Mouse (Mus musculus) liver, embryonic 14.5 days (tissue): ENCODE measurements around the gene Ppie. TPM values are rescaled to one million over a fixed set of nuclear protein-coding genes. Genes with fewer than 3 reads are reported as not detected.
"Not testable (repeated sequence)": the region's sequence is repeated elsewhere in the genome, so short reads cannot be mapped to it uniquely, and the experiment has no call there.

Experiments
- ATAC-seq: fragments of 200-750 bp; cut with Nextera tagmentation; 2 replicates; pipeline ENCODE4 v1.8.0; 2017; ENCODE audit warnings: moderate number of reproducible peaks, mild to moderate bottlenecking, moderate library complexity; ENCODE audit not compliant: insufficient read depth
- DNase-seq, 3 experiments: peaks; one replicate each; pipeline ENCODE4 v3.0.0-alpha.2; 2012 to 2013; ENCODE audit warnings: low read depth in 3 of 3, low spot score in 3 of 3
- H3K27ac ChIP-seq: fragments of 300-500 bp; sonication (generic); 2 replicates; pipeline ENCODE4 v1.5.1; 2014; ENCODE audit warnings: moderate library complexity, mild to moderate bottlenecking, control low read depth, inconsistent platforms
- H3K27me3 ChIP-seq: fragments of 300-500 bp; sonication (generic); 2 replicates; pipeline ENCODE4 v1.6.1; 2014; ENCODE audit warnings: mild to moderate bottlenecking, low read length, moderate library complexity; ENCODE audit not compliant: control insufficient read depth, insufficient read depth
- H3K36me3 ChIP-seq: fragments of 300-500 bp; sonication (generic); replicated peaks from 2 replicates; pipeline ENCODE4 v1.6.1; 2014; ENCODE audit warnings: low read depth; ENCODE audit not compliant: control insufficient read depth, insufficient read depth
- H3K4me1 ChIP-seq, 2 experiments: fragments of 200-500 bp in 1 of 2; fragments of 300-500 bp in 1 of 2; sonication (generic) in 1 of 2; replicated peaks; 2 replicates each; pipeline ENCODE4 v1.6.1; 2012 to 2014; ENCODE audit warnings: antibody characterized with exemption in 1 of 2, inconsistent platforms in 1 of 2, low read length in 1 of 2; ENCODE audit not compliant: control insufficient read depth in 2 of 2, insufficient read depth in 2 of 2
- H3K4me2 ChIP-seq: fragments of 300-500 bp; sonication (generic); 2 replicates; pipeline ENCODE4 v1.6.1; 2014; ENCODE audit warnings: low read depth, mild to moderate bottlenecking, control low read depth, moderate library complexity
- H3K4me3 ChIP-seq, 2 experiments: fragments of 200-500 bp in 1 of 2; fragments of 300-500 bp in 1 of 2; sonication (generic) in 1 of 2; 2 replicates each; pipeline ENCODE4 v1.5.1; 2012 to 2014; ENCODE audit warnings: low read depth in 2 of 2, low read length in 2 of 2, mild to moderate bottlenecking in 2 of 2, control low read depth in 1 of 2, inconsistent platforms in 1 of 2, moderate library complexity in 1 of 2; ENCODE audit not compliant: insufficient read depth in 1 of 2
- H3K9ac ChIP-seq: fragments of 300-500 bp; sonication (generic); replicated peaks from 2 replicates; pipeline ENCODE4 v1.6.1; 2014; ENCODE audit warnings: mild to moderate bottlenecking, control low read depth, moderate library complexity
- H3K9me3 ChIP-seq: fragments of 300-500 bp; sonication (generic); 2 replicates; pipeline ENCODE4 v1.6.1; 2016; ENCODE audit warnings: low read length, mixed read lengths; ENCODE audit not compliant: control insufficient read depth
- CTCF ChIP-seq: IDR thresholded peaks from 2 replicates; pipeline ENCODE4 v1.5.1; 2016; ENCODE audit warnings: antibody characterized with exemption, low read depth, control low read depth
- EP300 ChIP-seq: IDR thresholded peaks from 2 replicates; pipeline ENCODE4 v1.6.1; 2016; ENCODE audit warnings: antibody characterized with exemption, low read depth
- WGBS: fragments of 180-500 bp; shearing (Covaris S2); extraction: QIAGEN DNeasy Blood & Tissue Kit; methylation state at CpG from one replicate; pipeline ENCODE4 v1.1.7; 2014; ENCODE audit not compliant: insufficient replicate concordance; 5-methylcytosine and 5-hydroxymethylcytosine counted together
- polyA plus RNA-seq, 2 experiments: library from polyadenylated mRNA; depleted of rRNA in 1 of 2; stranded (reverse) in 1 of 2; unstranded in 1 of 2; fragments of >200 nt; fragmentation: Nextera tagmentation in 1 of 2; extraction: Ambion mirVana in 1 of 2; gene quantifications; 2 replicates each; pipeline versions ENCODE4 v1.2.1 to v1.2.3; 2012 to 2014

Ppie gene
- polyA plus RNA-seq, 2 experiments: 21.5 to 38.2 TPM

DNA sequence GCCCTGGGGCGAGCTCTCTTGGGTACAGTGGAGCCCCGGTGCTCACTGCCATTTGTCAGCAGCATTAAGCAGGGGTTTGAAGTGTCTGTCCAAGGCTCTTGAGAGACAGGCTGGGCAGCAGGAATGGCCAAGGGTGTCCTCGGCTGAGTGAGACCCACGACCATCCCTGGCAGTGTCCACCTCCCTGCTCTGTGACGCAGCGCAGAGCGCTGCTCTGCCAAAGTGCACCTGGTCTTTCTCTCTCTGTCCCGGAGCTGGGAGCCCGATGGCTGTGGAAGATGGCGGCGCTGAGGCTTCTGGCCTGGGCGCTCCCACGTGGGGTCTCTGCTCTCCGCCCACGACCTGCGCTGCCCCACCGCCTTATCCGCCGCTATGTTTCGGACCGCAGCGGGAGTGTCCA lies 23.7 kb downstream of the Ppie start, which contains the start of gene Oxct2b:
TSS of gene Oxct2b (plus strand) at position 256 of the 400 bp plus-strand sequence.
- TF ChIP-seq EP300: no peak
- no peak for TF ChIP-seq CTCF
- ATAC-seq (no peak), DNase-seq (no peak)
- Histone ChIP-seq H3K9me3 (no peaks in the 10 kb centered on the region), H3K36me3 (no peaks in the 10 kb centered on the region), H3K27me3 (peaks cover 6% of the 10 kb centered on the region), H3K27ac (no peak within 1 kb of the TSS), H3K9ac (no peak within 1 kb of the TSS), H3K4me1 (no peaks in the 10 kb centered on the region; a peak in 1 of 4 replicates), H3K4me3 (no peak within 1 kb of the TSS), H3K4me2 (no peak within 1 kb of the TSS)
- 10% methylated on average over 22 of the region's 22 CpGs for WGBS

DNA sequence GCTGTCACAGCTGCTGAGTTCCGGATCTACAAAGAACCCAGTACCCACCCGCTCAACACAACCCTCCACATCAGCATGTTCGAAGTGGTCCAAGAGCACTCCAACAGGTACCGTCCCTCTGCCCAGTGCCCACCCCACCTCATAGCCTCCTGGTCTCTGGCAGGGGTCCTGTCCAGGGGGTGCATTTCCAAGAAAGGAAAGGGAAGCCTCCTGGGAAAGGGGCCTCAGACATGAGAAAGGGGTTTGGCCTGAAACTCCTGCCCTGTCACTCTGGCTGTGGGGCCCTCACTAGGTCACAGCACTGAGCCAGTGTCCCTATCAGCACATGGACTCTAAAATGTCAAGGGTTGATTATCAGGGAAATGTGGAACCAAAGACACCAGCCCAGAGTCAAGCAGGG lies 25.1 kb downstream of the Ppie start:
- H3K4me2 ChIP-seq, H3K27ac ChIP-seq, H3K36me3 ChIP-seq, DNase-seq, H3K4me1 ChIP-seq, H3K9me3 ChIP-seq, H3K4me3 ChIP-seq, H3K27me3 ChIP-seq, H3K9ac ChIP-seq, ATAC-seq: not testable (repeated sequence)
- WGBS: 85% methylated on average over 4 of the region's 4 CpGs

DNA sequence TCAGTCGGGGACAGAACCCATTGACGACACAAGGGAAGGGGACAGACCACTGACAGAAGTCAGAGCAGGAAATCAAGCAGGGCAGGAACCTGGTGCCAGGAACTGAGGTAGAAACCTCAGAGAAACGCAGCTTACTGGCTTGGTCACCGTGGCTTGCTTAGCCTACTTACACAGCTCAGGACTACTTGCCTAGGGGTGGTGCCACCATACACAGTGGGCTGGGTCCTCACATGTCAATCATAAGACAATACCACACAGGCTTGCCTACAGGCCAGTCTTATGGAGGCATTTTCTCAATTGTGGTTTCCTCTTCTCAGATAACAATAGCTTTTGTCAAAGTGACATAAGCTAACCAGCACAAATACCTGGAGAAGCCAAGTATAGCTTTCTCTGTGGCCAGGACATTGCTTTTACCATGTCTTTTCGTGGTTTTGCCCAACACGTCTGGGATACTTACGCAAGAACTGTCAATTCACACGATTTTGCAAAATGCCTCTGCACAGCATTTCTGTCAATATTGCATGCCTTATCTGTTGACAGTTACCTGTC lies 27.5 kb downstream of the Ppie start:
- Histone ChIP-seq H3K36me3 (no peaks in the 10 kb centered on the region), H3K4me3 (no peak overlapping the region), H3K9me3 (no peaks in the 10 kb centered on the region), H3K27ac (no peak overlapping the region), H3K27me3 (peaks cover 6% of the 10 kb centered on the region), H3K9ac (no peak overlapping the region), H3K4me1 (no peaks in the 10 kb centered on the region; a peak in 1 of 4 replicates), H3K4me2 (no peak overlapping the region)
- DNase-seq (no peak), ATAC-seq (no peak)
- 20% methylated on average over 8 of the region's 8 CpGs for WGBS
- no peak for TF ChIP-seq EP300
- no peak for TF ChIP-seq CTCF

DNA sequence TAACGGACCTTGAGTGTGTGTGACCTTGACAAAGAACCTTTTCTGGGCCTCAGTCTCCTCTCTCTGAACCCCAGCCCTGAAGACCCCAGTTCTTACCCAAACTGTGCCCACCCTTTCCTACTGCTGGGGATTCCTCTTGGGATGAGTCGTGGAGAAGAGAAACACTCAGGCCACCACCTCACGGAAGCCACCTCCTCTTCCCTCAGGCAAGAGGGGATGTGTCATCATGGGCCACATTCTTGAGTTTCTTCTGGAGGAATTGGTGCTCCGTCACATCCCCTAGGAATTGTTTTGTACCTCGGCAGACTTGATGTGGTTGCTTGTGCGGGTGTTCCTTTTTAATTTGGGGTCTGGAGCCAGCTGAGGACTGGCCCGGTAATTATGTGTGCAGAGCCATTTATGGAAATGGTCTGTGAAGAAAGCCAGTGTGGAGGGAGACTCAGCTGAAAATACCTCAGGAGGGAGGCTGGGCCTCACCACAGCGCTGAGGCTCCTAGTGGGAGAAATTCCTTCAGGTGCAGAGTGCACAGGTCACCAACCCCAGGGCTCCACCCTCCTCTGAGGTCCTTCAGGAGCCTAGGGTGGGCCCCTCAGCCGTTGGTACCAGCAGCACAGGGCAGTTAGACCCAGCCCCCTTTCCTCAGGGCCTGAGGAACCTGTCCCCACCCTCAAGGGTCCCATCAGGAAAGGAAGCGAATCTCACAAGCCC lies 28.3 kb downstream of the Ppie start:
- not testable (repeated sequence) for ATAC-seq

DNA sequence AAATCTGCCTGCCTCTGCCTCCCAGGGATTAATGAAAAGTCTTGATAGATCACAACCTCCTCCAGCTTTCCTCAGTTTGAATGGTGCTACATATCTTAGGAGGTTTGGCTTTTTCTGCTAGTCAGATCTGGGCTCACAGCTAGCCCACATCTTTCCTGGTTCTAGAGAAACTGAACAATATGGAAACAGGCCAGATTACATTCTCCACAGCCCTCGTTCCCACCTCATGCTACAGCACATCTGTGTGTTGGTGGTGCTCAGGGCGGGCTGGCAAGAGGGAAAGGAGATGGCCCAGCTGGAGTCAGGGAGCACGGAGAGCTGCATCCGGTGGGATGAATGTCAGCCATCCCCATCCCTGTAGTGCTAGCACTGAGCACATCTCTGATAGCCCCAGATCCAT lies 29.0 kb downstream of the Ppie start:
- Histone ChIP-seq H3K4me2 (no peak overlapping the region), H3K4me3 (no peak overlapping the region), H3K4me1 (no peaks in the 10 kb centered on the region; a peak in 1 of 4 replicates), H3K9ac (no peak overlapping the region), H3K9me3 (no peaks in the 10 kb centered on the region), H3K27ac (no peak overlapping the region), H3K36me3 (no peaks in the 10 kb centered on the region), H3K27me3 (peaks cover 3% of the 10 kb centered on the region)
- ATAC-seq (no peak), DNase-seq (no peak)
- no peak for TF ChIP-seq CTCF
- TF ChIP-seq EP300: no peak
- 48% methylated on average over 4 of the region's 4 CpGs for WGBS

More for the DNA sequence above, 28.3 kb downstream of the Ppie start:
- H3K9me3 ChIP-seq, H3K4me3 ChIP-seq, H3K27ac ChIP-seq, H3K27me3 ChIP-seq, H3K4me2 ChIP-seq, DNase-seq, H3K36me3 ChIP-seq, H3K4me1 ChIP-seq, H3K9ac ChIP-seq: not testable (repeated sequence)
- 57% methylated on average over 10 of the region's 10 CpGs for WGBS
